Mouse (Mus musculus): ENCODE data around the gene Nell1.

Nell1 gene

DNA sequence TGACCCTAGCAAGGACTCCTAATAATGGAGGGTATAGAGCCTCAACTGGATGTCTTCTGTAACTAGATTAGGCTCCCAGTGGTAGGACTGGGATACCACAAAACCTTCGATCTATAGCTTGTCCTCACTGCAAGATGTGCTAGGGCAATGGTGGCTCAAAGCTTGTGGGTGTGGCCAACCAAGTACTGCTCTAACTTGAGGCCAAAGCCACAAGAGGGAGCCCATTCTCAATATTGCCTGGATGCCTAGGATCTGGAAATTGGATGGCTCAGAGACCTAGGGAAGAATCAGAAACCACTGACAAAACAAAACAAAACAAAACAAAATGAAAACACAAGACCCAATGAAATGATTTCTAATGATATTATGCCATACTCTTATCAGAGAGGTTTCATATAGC lies 809.0 kb downstream of the Nell1 start:
- DNase-seq (ENCODE audit: extremely low spot score, low read depth, low spot score), result peak; percentile 1

DNA sequence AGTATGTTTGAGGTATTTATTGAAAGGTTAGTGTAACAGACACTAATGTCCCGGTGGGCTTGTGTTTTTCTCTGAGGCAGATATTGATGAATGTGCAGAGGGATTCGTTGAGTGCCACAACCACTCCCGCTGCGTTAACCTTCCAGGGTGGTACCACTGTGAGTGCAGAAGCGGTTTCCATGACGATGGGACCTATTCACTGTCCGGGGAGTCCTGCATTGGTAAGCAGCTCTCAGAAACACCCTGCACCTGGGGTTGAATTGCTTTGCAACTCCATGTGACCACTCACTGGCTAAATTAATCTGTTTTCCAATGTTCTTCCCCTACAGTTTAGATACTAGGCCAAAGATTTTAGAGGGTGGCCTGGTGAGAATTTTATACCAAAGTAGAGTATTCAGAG lies 851.5 kb downstream of the Nell1 start:
- DNase-seq (ENCODE audit: extremely low spot score, low read depth, low spot score), result no peak

GRCm38 (mm10) chr7:50832799-50833198 lies 858.1 kb downstream of the Nell1 start:
- no peak for DNase-seq (ENCODE audit: extremely low spot score, low read depth, low spot score)

DNA sequence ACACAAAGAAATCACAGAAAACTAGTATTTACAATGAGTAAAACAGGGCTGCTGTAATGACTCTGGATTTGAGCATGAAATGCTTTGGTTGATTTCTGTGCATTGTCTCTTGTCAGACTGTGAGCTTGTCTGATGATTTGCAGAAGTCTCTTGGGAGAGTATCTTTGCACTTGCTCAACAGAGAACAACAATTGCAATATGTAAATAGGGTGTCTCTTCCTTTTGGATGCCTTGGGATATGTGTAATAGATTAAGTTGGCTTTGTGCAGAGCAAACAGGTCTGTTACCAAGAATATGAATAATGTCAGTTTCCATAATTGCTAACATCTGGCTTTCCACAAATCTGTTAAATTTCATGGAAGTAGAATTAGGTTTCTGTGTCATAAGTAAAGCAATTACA lies 868.0 kb downstream of the Nell1 start:
- DNase-seq (ENCODE audit: extremely low spot score, low read depth, low spot score), result no peak

GRCm38 (mm10) chr7:50847921-50848320 lies 873.3 kb downstream of the Nell1 start:
- DNase-seq (ENCODE audit: extremely low spot score, low read depth, low spot score), result no peak

DNA sequence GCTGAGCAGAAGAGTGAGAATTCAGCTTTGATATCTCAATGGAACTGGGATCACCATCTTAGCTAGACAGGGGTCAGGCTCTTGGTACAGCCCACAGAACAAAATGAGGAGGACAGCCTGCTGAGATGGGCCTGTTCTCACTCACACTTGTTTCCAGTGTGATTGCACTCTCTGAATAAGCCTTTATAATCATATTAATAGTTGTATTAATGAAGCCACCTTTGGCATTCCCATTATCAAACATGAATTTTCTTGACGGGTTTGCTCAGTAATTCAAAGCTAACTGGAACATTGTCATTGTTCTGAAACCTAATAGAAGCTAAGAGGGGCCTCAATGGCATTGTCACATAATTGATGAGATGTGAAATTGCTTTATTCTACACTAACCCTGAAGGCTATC lies 875.6 kb downstream of the Nell1 start:
- no peak for DNase-seq (ENCODE audit: extremely low spot score, low read depth, low spot score)

DNA sequence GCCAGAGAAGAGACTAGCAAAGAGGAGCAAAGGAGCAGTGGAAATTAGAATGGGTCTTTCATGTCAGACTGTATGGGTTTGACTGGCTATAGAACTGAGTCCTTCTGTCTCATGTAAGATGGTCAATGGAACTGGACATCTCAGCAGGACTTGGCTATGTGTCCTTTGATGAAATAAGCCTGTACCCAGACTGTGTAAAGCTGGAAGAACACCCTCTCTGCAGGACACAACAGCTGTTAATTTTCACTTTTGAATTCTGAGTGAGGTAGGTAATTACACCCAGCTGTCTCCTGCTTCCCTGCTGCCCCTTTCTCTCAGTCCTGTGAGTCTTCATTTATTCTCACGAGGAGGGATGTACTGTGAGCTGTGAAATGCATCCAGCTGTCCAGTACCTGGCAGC lies 895.5 kb downstream of the Nell1 start:
- no peak for DNase-seq (ENCODE audit: extremely low spot score, low read depth, low spot score)

DNA sequence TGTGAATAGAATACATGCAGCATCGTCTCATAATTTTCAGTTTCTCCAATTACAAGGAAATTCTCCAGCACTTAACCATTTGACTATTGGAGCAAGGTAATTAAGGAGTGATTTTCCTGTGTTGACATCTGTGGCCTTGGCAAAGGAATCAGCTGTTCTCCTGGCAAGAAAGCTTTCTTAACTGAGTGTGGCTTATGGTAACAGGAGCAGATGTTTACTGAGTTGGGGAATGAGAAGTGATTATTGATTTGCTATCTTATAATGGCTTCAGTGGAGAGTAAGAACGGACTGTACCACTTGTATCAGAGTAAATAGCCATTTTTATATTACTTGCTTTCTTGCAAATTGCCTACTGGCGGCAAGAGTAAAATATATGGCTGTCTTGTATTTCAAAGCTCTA lies 913.0 kb downstream of the Nell1 start:
- no peak for DNase-seq (ENCODE audit: extremely low spot score, low read depth, low spot score)

GRCm38 (mm10) chr7:50899541-50900088 lies 925.0 kb downstream of the Nell1 start:
- DNase-seq (ENCODE audit: extremely low spot score, low read depth, low spot score), result no peak
